Mouse (Mus musculus) ES-E14 (cell line): ENCODE measurements around the gene Atp1b1. TPM values are rescaled to one million over a fixed set of nuclear protein-coding genes. Genes with fewer than 3 reads are reported as not detected.

Experiments
- DNase-seq: peaks from one replicate; pipeline ENCODE4 v3.0.0-alpha.2; 2013; ENCODE audit warnings: low read depth, low spot score
- H3K27ac ChIP-seq: 2 replicates; pipeline ENCODE4 v1.5.1; 2012; ENCODE audit warnings: low read depth, mild to moderate bottlenecking, low read length, moderate library complexity, mixed read lengths; ENCODE audit not compliant: poor library complexity, insufficient read depth, severe bottlenecking
- H3K36me3 ChIP-seq: 2 replicates; pipeline ENCODE4 v1.6.1; 2012; ENCODE audit warnings: mild to moderate bottlenecking, low read length, moderate library complexity, mixed read lengths; ENCODE audit not compliant: control insufficient read depth, poor library complexity, insufficient read depth, severe bottlenecking
- H3K4me1 ChIP-seq, 2 experiments: fragments of 150-350 bp in 1 of 2; sonication (generic) in 1 of 2; 2 replicates each; pipeline ENCODE4 v1.6.1; 2012; ENCODE audit warnings: low read length in 2 of 2, mild to moderate bottlenecking in 1 of 2, mixed read lengths in 1 of 2; ENCODE audit not compliant: control insufficient read depth in 2 of 2, insufficient read depth in 2 of 2, poor library complexity in 1 of 2
- H3K4me3 ChIP-seq, 2 experiments: fragments of 150-350 bp in 1 of 2; sonication (generic) in 1 of 2; 2 replicates each; pipeline ENCODE4 v1.5.1; 2012; ENCODE audit warnings: low read length in 2 of 2, low read depth in 1 of 2, mild to moderate bottlenecking in 1 of 2, mixed read lengths in 1 of 2; ENCODE audit not compliant: insufficient read depth in 1 of 2, poor library complexity in 1 of 2, severe bottlenecking in 1 of 2
- H3K9ac ChIP-seq: 2 replicates; pipeline ENCODE4 v1.6.1; 2012; ENCODE audit warnings: low read depth, mild to moderate bottlenecking, low read length, mixed read lengths; ENCODE audit not compliant: poor library complexity, insufficient read depth, severe bottlenecking
- H3K9me3 ChIP-seq: fragments of 150-350 bp; sonication (generic); 2 replicates; pipeline ENCODE4 v1.6.1; 2012; ENCODE audit warnings: low read depth, mild to moderate bottlenecking, low read length; ENCODE audit not compliant: control insufficient read depth, insufficient read depth
- CHD2 ChIP-seq: IDR thresholded peaks from 2 replicates; pipeline ENCODE4 v1.6.1; 2014; ENCODE audit warnings: mild to moderate bottlenecking, low read depth, low read length, inconsistent platforms
- HCFC1 ChIP-seq: IDR thresholded peaks from 2 replicates; pipeline ENCODE4 v1.6.1; 2012; ENCODE audit warnings: low read length, inconsistent platforms, borderline replicate concordance; ENCODE audit not compliant: insufficient read depth
- MAFK ChIP-seq: IDR thresholded peaks from 2 replicates; pipeline ENCODE4 v1.6.1; 2014; ENCODE audit warnings: mild to moderate bottlenecking, low read depth, low read length, inconsistent platforms; ENCODE audit not compliant: insufficient read depth
- ZC3H11A ChIP-seq: IDR thresholded peaks from 2 replicates; pipeline ENCODE4 v1.6.1; 2012; ENCODE audit warnings: low read depth, mild to moderate bottlenecking, inconsistent platforms, low read length, borderline replicate concordance
- ZNF384 ChIP-seq: IDR thresholded peaks from 2 replicates; pipeline ENCODE4 v1.6.1; 2012; ENCODE audit warnings: low read depth, low read length, inconsistent platforms
- in situ Hi-C, 2 experiments: fragments of 600-800 bp; cut with MboI; formaldehyde crosslinking; loops; one replicate each; pipeline ENCODE4 v1.15.1; 2025; ENCODE audit warnings: low sequenced_read_pairs in 2 of 2, inconsistent platforms in 1 of 2; ENCODE audit not compliant: unreplicated experiment in 2 of 2
- total RNA-seq: library from RNA; depleted of rRNA; stranded (reverse); fragments of 300-350 nt; gene quantifications from 2 replicates; pipeline ENCODE4 v1.2.3, GENCODE M21; 2012

Atp1b1 gene
- total RNA-seq, 1 experiment = 58.3 TPM

DNA sequence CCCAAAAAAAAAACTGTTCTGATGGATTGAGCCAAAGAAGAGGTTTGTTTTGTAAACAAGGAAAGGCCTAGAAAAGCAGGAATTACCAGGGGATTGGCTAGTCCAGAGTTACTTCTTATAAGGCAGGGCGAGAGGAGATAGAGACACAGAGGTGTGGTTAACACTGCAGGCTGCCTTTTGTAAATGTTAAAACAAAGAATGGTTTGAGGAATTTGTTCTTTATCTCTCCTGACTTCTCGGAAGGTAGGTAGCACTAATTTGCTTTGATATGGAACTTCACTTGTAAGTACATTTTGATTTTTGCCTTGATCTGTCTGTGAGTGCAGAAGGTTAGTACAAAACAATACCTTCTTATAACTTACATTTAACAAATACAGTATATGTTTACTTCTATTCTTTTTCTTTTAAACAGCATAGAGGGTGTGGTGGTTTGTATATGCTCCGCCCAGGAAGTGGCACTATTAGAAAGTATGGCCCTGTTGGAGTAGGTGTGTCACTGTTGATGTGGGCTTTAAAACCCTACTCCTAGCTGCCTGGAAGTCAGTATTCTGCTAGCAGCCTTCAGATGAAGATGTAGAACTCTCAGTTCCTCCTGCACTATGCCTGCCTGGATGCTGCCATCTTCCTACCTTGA lies 31.9 kb upstream of the Atp1b1 start:
- Histone ChIP-seq H3K27ac (no peak overlapping the region; the same call in 1 of the 2 replicates), H3K36me3 (no peaks in the 10 kb centered on the region), H3K4me1 (peaks cover 10% of the 10 kb centered on the region in 2 experiments), H3K9me3 (no peaks in the 10 kb centered on the region), H3K9ac (no peak overlapping the region), H3K4me3 (no peak overlapping the region)
- DNase-seq = no peak
- in situ Hi-C loops = no loop called here
- TF ChIP-seq CHD2 (0 out of 2 replicates have a peak, but pooled peaks have one; percentile 10), MAFK (no peak)

DNA sequence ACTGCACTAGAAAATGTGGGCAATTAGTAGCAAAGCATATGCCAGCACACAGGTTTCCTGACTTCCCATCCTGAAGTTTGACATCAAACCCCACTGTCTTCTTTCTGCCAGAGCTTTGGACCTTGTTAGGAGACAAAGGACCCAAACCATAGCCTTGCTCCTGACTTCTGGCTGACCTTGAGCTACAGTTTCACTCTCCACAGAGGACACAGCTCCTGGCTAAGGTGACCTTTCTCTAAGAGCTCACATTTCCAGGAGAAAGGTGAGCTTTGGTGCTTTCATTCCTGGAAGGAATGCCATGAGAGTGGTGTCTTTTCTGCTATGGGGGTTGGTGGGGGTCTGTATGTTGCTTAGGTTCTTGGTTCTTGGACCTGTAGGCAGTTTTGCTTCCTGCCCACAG lies 25.6 kb upstream of the Atp1b1 start:
- H3K9ac ChIP-seq = no peak overlapping the region
- no peaks in the 10 kb centered on the region for H3K36me3 ChIP-seq
- H3K27ac ChIP-seq = no peak overlapping the region
- H3K4me3 ChIP-seq = no peak overlapping the region
- H3K4me1 ChIP-seq = peaks cover 7 to 13% of the 10 kb centered on the region in 2 experiments; a peak in 2 of 4 replicates
- H3K9me3 ChIP-seq = no peaks in the 10 kb centered on the region
- TF ChIP-seq CHD2 (no peak), HCFC1 (no peak), ZNF384 (no peak), MAFK (no peak), ZC3H11A (no peak)
- DNase-seq = no peak
- in situ Hi-C loops = no loop called here

DNA sequence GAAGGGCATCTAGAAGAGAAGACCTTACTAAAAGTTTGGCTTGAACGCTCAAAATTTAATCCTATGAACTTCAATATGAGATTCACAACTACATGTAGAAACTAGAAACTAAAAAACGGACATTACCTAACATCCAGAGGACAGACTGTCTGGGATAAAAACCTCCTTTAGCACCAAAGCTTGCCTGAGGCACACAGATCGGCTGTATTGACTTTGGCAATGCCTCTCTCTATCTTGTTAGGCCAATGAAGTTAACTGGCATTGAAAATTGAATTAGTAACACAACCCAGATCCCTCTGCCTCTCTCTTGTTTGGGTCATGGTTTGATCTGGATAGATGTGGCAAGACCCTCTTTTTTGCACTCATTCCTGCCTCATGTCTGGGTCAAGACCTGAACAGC lies 24.7 kb upstream of the Atp1b1 start:
- TF ChIP-seq MAFK (no peak), HCFC1 (no peak), ZNF384 (no peak), ZC3H11A (no peak), CHD2 (no peak)
- H3K4me3 ChIP-seq = no peak overlapping the region
- no peak overlapping the region for H3K9ac ChIP-seq
- peaks cover 7 to 13% of the 10 kb centered on the region in 2 experiments; a peak in 2 of 4 replicates for H3K4me1 ChIP-seq
- in situ Hi-C loops = no loop called here
- no peaks in the 10 kb centered on the region for H3K36me3 ChIP-seq
- DNase-seq = no peak
- H3K9me3 ChIP-seq = no peaks in the 10 kb centered on the region
- no peak overlapping the region for H3K27ac ChIP-seq

DNA sequence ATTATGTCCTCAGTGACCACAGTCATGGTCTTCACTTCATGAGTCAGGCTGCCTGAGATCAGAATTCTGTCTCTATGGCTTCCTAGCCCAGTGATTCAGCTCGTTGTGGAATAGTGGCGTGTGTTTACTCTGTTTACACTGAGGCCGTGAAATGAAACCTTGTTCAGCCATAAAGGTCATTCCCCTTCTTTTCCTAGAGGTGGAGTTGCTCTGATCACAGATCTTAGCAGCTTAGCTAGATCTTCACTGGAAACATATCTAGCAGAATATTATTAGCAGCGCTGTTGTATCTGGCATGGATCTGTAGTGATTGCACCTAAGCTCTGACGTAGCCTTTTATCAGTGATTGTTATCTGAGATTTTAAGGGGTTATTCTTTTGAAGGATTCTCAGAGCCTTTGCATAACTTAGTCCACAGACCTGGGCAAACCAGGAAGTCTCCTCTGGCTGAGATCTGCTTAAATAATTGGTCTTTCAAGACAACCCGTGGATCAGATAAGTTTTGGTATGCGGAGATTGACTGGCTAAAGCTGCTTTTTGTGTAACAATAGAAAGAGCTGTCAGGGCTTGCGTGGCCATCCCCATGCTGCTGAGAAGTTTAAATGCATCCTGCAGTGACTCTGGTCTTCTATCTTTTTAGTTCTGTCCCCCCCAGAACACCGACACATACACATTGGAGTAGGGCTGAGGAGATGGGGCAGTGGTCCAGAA lies 23.6 kb upstream of the Atp1b1 start:
- H3K9me3 ChIP-seq = no peaks in the 10 kb centered on the region
- no peak overlapping the region for H3K27ac ChIP-seq
- DNase-seq = no peak
- TF ChIP-seq ZC3H11A (no peak), HCFC1 (no peak), CHD2 (no peak), ZNF384 (no peak), MAFK (no peak)
- H3K9ac ChIP-seq = no peak overlapping the region
- peaks cover 7 to 13% of the 10 kb centered on the region in 2 experiments; a peak in 2 of 4 replicates for H3K4me1 ChIP-seq
- in situ Hi-C loops = no loop called here
- no peaks in the 10 kb centered on the region for H3K36me3 ChIP-seq
- no peak overlapping the region for H3K4me3 ChIP-seq
